Mouse (Mus musculus): ENCODE results near the gene Tgfbr3.

- no peak for TF ChIP-seq CTCF (IDR thresholded peaks at IDR 0.05)
- TF ChIP-seq EP300 (IDR thresholded peaks at IDR 0.05), result no peak
Measured at GRCm38 (mm10) chr5:107162812-107163211, 126.6 kb downstream of the Tgfbr3 start.
